Mouse (Mus musculus) C3H10T1/2 (cell line): ENCODE data around the gene Gm6502. TPM values are rescaled to one million over a fixed set of nuclear protein-coding genes. Genes with fewer than 3 reads are reported as not detected.

Experiments
- polyA plus RNA-seq, 2 experiments: library from polyadenylated mRNA; unstranded; fragments of >200 nt; fragmentation: generic; extraction: Trizol; gene quantifications; one replicate each; pipeline ENCODE4 v1.2.1; 2012; ENCODE audit warnings: missing spikeins in 2 of 2

Gene Gm6502
- polyA plus RNA-seq = not detected

DNA sequence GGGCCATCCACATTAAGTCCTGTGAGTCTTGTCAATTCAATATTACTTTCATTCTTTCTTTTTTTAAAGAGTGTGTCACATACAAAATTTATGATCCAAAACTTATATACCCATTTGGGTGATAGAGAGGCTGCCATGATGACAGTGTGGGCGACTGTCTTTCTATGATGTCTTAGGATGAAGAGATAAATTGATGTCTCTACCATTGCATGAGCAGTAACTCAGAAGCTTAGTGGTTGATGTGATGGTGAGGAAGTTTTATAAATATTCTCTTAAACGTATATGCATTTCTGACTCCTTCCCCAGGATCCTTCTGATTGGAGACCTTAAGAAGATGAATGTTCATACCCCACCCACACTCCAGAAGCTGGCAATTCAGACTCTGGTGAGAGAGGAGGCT, at the start of gene Gm6502:
Gene Gm6502, plus strand, starts transcription at position 301 of the 400 bp plus-strand sequence.

DNA sequence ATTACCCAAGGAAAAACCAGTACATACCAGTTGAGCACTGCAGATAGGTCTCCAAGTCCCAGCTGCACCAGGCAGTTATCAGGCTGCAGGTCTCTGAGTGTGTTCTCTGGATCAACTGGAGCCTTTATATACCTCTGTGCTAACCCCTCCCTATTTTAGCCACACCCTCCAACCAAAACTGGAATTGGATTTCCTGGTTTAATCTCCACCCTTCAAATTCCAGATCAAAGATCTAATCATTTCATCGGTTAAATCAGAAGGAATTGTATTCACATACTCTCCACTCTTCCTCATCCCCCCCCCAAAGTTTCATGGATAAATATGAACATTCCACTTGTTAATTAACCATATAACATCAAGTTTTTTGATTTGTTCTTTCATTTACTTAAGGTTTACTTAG, 7.5 kb upstream of the Gm6502 start, which contains the start of gene A430089I19Rik:
Gene A430089I19Rik, minus strand, starts transcription at position 101 of the 400 bp plus-strand sequence.

DNA sequence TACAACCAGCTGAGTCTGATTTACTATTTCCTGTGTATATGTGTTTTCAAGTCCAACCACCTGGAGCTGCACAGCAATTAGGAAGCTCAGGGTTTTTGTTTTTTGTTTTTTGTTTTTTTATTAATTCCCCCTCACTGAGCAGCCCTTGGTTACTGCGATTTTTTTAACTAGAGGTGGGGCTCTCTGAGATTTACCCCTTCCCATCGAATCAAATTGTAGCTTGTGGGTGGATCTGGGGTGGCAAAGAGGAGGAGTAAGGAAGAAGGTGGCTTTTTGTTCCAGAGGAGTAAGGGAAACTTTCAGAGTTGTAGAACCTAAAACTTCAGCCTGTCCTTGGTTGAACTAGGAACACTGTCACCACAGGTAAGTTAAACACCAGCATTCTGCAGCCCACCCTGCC, 25.2 kb downstream of the Gm6502 start, which contains the start of gene AA792892:
Gene AA792892, plus strand, starts transcription at position 301 of the 400 bp plus-strand sequence.

Other genes with a start within 250 kb of the Gm6502 start
- gene BC061212, start 243.9 kb upstream of the Gm6502 start, polyA plus RNA-seq = not detected
- not detected for gene Gm6351, start 238.1 kb upstream of the Gm6502 start, polyA plus RNA-seq
- not detected for gene Gm3106, start 96.4 kb upstream of the Gm6502 start, polyA plus RNA-seq
- gene A430089I19Rik, start 7.6 kb upstream of the Gm6502 start, polyA plus RNA-seq = not detected
- gene AA792892, start 25.3 kb downstream of the Gm6502 start, polyA plus RNA-seq = not detected
- not detected for gene Gm7682, start 131.3 kb downstream of the Gm6502 start, polyA plus RNA-seq
- not detected for gene Gm3139, start 211.9 kb downstream of the Gm6502 start, polyA plus RNA-seq